Mouse (Mus musculus) neural tube, embryonic 14.5 days (tissue): ENCODE results near the gene Lrmda. TPM values are rescaled to one million over a fixed set of nuclear protein-coding genes. Genes with fewer than 3 reads are reported as not detected.

ENCODE experiments used
- ATAC-seq: fragments of 200-750 bp; cut with Nextera tagmentation; 2 replicates; pipeline ENCODE4 v1.8.0; 2017; ENCODE audit warnings: low read depth, mild to moderate bottlenecking, moderate TSS enrichment, moderate library complexity
- H3K27ac ChIP-seq: fragments of 300-500 bp; sonication (generic); 2 replicates; pipeline ENCODE4 v1.5.1; 2014; ENCODE audit warnings: low read depth, mild to moderate bottlenecking, control low read depth, low read length, moderate library complexity, mixed read lengths
- H3K27me3 ChIP-seq: fragments of 300-500 bp; sonication (generic); 2 replicates; pipeline ENCODE4 v1.6.1; 2014; ENCODE audit warnings: low read length; ENCODE audit not compliant: control insufficient read depth, insufficient read depth
- H3K36me3 ChIP-seq: fragments of 300-500 bp; sonication (generic); 2 replicates; pipeline ENCODE4 v1.6.1; 2014; ENCODE audit warnings: low read length, mixed read lengths; ENCODE audit not compliant: control insufficient read depth, insufficient read depth
- H3K4me1 ChIP-seq: fragments of 300-500 bp; sonication (generic); 2 replicates; pipeline ENCODE4 v1.6.1; 2014; ENCODE audit warnings: low read length; ENCODE audit not compliant: control insufficient read depth, insufficient read depth
- H3K4me2 ChIP-seq: fragments of 300-500 bp; sonication (generic); 2 replicates; pipeline ENCODE4 v1.6.1; 2014; ENCODE audit warnings: mild to moderate bottlenecking, low read depth, low read length, control low read depth
- H3K4me3 ChIP-seq: fragments of 300-500 bp; sonication (generic); 2 replicates; pipeline ENCODE4 v1.5.1; 2014; ENCODE audit warnings: low read depth, low read length, control low read depth, mixed read lengths
- H3K9ac ChIP-seq: fragments of 300-500 bp; sonication (generic); replicated peaks from 2 replicates; pipeline ENCODE4 v1.6.1; 2014; ENCODE audit warnings: low read depth, mild to moderate bottlenecking, control low read depth, low read length, mixed read lengths
- H3K9me3 ChIP-seq: fragments of 300-500 bp; sonication (generic); 2 replicates; pipeline ENCODE4 v1.6.1; 2016; ENCODE audit warnings: low read length; ENCODE audit not compliant: control insufficient read depth
- WGBS: fragments of 180-500 bp; shearing (Covaris S2); extraction: QIAGEN DNeasy Blood & Tissue Kit; methylation state at CpG from one replicate; pipeline ENCODE4 v1.1.7; 2014; 5-methylcytosine and 5-hydroxymethylcytosine counted together
- polyA plus RNA-seq: library from polyadenylated mRNA; unstranded; fragments of >200 nt; fragmentation: Nextera tagmentation; extraction: Ambion mirVana; gene quantifications from 2 replicates; pipeline ENCODE4 v1.2.1, GENCODE M21; 2014

The Lrmda gene
- polyA plus RNA-seq, 1 experiment from 2014 or later = 0.35 TPM

DNA sequence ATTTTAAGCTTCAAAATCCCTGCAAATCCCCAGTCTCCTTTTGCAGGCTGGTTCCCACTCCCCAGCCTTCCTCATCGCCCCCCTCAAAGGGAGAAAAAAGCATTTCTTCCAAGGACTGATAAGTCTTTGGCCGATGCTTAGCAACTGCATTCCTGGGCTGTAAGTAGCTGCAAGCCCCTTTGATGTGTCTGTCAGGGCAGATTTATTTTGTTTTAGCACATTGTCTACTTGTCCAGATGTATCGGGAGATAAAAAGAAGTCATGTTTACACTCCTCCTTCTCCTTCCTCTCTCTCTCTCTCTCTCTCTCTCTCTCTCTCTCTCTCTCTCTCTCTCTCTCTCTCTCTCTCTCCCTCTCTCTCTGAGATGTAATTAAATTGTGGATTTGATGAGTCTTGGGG is 787.8 kb downstream of the Lrmda start:
- Histone ChIP-seq H3K9me3 (no peaks in the 10 kb centered on the region), H3K36me3 (no peaks in the 10 kb centered on the region), H3K4me1 (peaks cover 15% of the 10 kb centered on the region), H3K4me2 (no peak overlapping the region), H3K4me3 (no peak overlapping the region), H3K9ac (no peak overlapping the region), H3K27me3 (no peaks in the 10 kb centered on the region), H3K27ac (no peak overlapping the region)
- 4% methylated on average over 3 of the region's 3 CpGs for WGBS
- ATAC-seq = no peak

DNA sequence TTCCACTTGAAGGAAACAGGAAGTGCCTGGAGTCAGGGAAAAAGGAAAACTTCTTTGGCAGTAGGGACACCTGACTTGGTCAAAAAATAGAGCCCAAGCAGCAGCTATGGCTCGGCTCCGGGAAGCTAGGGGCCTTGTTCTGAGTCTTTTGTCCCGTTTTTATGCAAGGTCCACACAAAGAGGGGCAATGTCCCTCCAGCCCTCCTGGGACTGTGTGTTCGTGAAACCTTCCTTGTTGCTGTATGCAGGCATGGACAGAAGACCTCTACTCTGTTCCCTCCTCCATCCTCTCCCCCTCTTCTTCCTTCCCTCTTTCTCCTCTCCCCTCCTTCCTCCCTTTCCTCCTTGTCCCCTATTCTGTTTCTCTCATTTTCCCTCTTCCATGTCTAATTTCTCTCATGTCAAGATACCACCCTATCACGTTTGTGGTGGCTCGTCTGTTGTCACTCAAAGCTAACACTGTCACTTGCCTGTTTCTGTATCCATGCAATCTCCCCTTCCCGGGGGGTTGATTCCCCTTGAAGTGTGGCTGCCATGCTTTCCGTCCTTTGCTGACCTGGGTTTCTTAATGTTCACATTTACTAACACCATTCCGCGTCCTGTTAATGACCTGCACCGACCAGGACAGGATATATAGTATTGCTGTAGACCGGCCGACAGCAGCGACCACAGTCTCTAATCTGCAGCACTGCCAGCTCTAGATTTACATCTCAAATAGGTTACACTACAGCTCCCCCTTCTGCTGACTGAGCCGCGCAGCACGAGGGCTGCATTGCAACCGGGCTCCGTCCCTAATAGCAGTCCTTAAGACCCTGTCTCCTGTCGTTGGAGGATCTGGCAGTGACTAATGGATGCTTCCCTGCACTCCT is 788.4 kb downstream of the Lrmda start:
- no peak overlapping the region for H3K4me3 ChIP-seq
- peak overlapping the region; percentile 47 for H3K4me2 ChIP-seq
- ATAC-seq = peak; percentile 91
- no peaks in the 10 kb centered on the region for H3K27me3 ChIP-seq
- no peaks in the 10 kb centered on the region for H3K9me3 ChIP-seq
- under 1% methylated on average over 20 of the region's 20 CpGs for WGBS
- H3K4me1 ChIP-seq = peaks cover 15% of the 10 kb centered on the region
- H3K27ac ChIP-seq = no peak overlapping the region
- H3K9ac ChIP-seq = no peak overlapping the region
- H3K36me3 ChIP-seq = no peaks in the 10 kb centered on the region

DNA sequence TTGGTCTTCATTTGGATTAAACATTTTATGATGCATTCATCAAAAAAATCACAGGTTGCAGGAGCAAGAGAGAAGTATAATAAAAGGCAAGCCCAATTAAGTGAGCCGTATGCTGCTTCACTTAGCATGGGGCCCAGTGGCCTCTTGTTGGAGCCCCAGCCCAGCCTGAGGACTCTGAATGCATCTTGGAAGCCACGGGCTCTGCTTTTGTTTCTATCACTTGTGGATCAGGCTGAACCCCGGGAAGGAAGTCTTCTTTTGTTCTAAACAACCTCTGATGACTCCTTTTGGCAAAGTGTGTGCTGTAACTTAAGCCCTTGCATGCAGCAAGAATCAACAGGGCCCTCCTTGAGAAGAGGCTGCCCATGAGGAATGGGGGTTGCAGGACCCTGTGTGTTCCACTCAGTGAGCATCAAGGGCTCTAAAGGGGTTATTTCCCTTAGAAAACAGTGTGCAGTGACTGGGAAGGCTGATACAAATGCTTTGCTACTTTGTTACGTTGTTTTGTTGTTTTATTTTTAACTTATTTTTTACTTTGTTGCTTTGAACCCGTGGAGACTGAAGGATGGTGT is 789.2 kb downstream of the Lrmda start:
- WGBS = 24% methylated on average over 5 of the region's 5 CpGs
- H3K4me2 ChIP-seq = no peak overlapping the region; the same call in 1 of the 2 replicates
- no peak overlapping the region for H3K9ac ChIP-seq
- no peaks in the 10 kb centered on the region for H3K36me3 ChIP-seq
- H3K4me1 ChIP-seq = peaks cover 15% of the 10 kb centered on the region
- no peaks in the 10 kb centered on the region for H3K27me3 ChIP-seq
- no peak overlapping the region for H3K27ac ChIP-seq
- no peak overlapping the region for H3K4me3 ChIP-seq
- peak; percentile 54; the same call in 1 of the 2 replicates for ATAC-seq
- no peaks in the 10 kb centered on the region for H3K9me3 ChIP-seq

DNA sequence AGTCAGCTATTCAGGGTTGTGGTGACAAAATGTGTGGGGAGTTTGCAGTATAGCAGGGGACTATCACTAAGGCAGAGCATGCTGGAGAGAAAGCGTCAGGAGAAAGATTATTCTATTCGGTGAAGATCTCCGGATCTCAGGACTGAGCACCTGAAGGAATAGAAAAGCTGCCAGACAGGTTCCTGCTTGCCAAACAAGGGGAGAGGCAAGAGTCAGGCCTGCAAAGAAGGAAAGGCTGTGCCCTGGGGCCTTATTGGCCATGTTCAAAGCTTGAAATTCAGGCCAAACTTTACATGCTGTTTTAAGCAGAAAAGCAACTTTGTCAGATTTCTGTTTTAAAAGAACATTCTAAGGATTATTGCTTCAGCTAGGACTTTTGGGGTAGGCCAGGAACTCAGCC is 789.7 kb downstream of the Lrmda start:
- no peaks in the 10 kb centered on the region for H3K9me3 ChIP-seq
- no peak overlapping the region for H3K27ac ChIP-seq
- peaks cover 15% of the 10 kb centered on the region for H3K4me1 ChIP-seq
- no peak overlapping the region for H3K9ac ChIP-seq
- no peak overlapping the region for H3K4me2 ChIP-seq
- 46% methylated on average over 3 of the region's 3 CpGs for WGBS
- no peak for ATAC-seq
- no peak overlapping the region for H3K4me3 ChIP-seq
- no peaks in the 10 kb centered on the region for H3K36me3 ChIP-seq
- no peaks in the 10 kb centered on the region for H3K27me3 ChIP-seq

DNA sequence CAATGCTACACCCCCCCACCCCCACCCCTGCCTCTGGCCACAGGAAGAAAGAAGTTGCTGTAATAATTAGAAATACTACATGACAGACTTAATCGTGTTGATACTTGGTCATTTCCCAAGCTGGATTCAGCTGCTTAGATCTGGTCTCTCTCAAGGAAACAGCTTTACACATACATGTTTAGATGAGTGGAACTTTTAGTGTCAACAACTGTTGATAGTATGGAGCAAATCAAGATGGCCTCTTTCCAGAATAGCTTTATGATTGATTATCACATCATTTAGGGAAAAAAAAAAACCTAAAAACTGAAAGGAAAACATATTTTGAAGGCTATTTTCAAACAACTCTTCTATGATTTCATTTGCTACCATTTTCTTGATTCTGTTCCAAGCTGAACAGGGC is 791.0 kb downstream of the Lrmda start:
- no peak overlapping the region for H3K27ac ChIP-seq
- ATAC-seq = no peak
- H3K4me3 ChIP-seq = no peak overlapping the region
- H3K4me1 ChIP-seq = peaks cover 15% of the 10 kb centered on the region
- H3K27me3 ChIP-seq = no peaks in the 10 kb centered on the region
- H3K36me3 ChIP-seq = no peaks in the 10 kb centered on the region
- no peak overlapping the region for H3K9ac ChIP-seq
- no peak overlapping the region for H3K4me2 ChIP-seq
- WGBS = 73% methylated on average over 1 of the region's 1 CpGs
- no peaks in the 10 kb centered on the region for H3K9me3 ChIP-seq

DNA sequence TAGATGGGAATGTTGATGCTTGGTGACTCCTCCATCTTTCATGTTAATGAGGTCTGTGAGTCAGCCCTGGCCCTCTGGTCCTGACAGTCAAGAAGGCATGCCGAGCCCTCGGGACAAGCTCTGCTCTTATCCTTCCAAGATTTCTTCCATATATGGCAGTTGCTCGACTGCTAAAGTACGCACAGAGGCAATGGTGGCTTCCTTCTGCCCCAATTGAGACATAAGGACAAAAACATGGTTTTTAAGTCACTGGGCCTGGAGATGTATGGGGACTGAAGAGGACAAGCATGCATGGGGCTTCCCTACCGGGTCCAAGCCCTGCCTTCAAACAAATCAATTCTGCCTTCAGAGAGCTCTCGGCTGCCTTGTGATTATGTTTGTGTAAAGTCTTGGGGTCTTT is 793.3 kb downstream of the Lrmda start:
- no peaks in the 10 kb centered on the region for H3K36me3 ChIP-seq
- no peak overlapping the region for H3K4me3 ChIP-seq
- no peak overlapping the region for H3K27ac ChIP-seq
- H3K9ac ChIP-seq = no peak overlapping the region
- no peak for ATAC-seq
- H3K9me3 ChIP-seq = no peaks in the 10 kb centered on the region
- peaks cover 7% of the 10 kb centered on the region for H3K4me1 ChIP-seq
- H3K27me3 ChIP-seq = no peaks in the 10 kb centered on the region
- WGBS = 23% methylated on average over 6 of the region's 6 CpGs
- H3K4me2 ChIP-seq = no peak overlapping the region

DNA sequence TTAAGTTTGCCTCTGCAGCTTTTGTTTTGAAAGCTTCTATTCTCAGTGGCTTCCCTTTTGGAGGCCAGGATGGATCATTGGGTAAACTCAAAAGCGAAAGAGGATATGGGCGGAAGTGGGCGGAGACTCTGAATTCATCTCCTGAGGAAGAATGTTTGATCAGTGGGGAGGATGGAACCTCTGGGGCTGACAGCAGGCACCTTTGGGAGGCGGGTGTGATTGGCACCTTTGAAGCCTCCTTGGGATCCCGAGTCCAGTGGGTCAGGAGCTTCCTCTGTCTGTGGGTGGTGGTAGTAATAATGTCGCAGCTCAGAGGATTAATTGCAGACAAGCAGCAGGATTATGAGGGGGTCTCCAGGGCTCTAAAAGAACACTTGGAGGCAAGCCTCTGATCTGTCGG is 793.9 kb downstream of the Lrmda start:
- no peak overlapping the region for H3K4me2 ChIP-seq
- no peaks in the 10 kb centered on the region for H3K27me3 ChIP-seq
- H3K36me3 ChIP-seq = no peaks in the 10 kb centered on the region
- H3K9ac ChIP-seq = no peak overlapping the region
- peaks cover 2% of the 10 kb centered on the region; the same call in 1 of the 2 replicates for H3K4me1 ChIP-seq
- 8% methylated on average over 7 of the region's 7 CpGs for WGBS
- H3K4me3 ChIP-seq = no peak overlapping the region
- no peaks in the 10 kb centered on the region for H3K9me3 ChIP-seq
- H3K27ac ChIP-seq = no peak overlapping the region
- no peak for ATAC-seq

DNA sequence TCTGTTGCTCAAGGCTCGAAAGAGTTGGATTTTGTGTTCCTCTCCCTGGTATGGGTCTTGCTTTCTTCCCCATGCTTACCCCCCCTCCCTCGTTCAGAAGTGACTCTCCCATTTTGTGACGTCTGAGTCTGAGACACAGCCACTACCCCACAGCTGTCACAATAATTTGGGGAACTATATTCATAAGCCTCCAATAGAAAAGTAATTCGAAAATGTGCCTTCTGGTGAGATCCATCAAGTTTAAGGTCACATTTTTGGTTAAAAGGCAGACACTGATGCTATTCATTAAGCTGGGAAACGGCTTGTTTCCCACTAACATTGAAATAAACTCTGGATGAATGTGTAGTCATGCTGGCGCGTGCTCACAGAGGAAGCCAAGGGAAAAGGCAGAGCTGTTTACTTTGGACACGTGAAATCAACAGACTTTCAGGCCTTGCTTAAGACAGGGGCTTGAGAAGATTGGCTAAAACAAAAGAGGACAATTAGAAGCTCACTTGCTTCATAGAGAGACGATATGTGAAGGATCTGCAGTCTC is 795.4 kb downstream of the Lrmda start:
- Histone ChIP-seq H3K9ac (no peak overlapping the region), H3K27me3 (no peaks in the 10 kb centered on the region), H3K36me3 (no peaks in the 10 kb centered on the region), H3K4me3 (no peak overlapping the region), H3K9me3 (no peaks in the 10 kb centered on the region), H3K4me2 (no peak overlapping the region), H3K4me1 (no peaks in the 10 kb centered on the region), H3K27ac (no peak overlapping the region)
- 51% methylated on average over 9 of the region's 9 CpGs for WGBS
- ATAC-seq = no peak
